Mouse (Mus musculus) cerebellum, adult (tissue): ENCODE results near the gene Il1r2.

ENCODE experiments used
- ATAC-seq: cut with Nextera tagmentation; 2 replicates; pipeline ENCODE4 v1.9.2; 2017; ENCODE audit warnings: mild to moderate bottlenecking, moderate library complexity, mixed read lengths; ENCODE audit not compliant: insufficient number of reproducible peaks, low FRiP score, low TSS enrichment

Gene Il1r2

DNA sequence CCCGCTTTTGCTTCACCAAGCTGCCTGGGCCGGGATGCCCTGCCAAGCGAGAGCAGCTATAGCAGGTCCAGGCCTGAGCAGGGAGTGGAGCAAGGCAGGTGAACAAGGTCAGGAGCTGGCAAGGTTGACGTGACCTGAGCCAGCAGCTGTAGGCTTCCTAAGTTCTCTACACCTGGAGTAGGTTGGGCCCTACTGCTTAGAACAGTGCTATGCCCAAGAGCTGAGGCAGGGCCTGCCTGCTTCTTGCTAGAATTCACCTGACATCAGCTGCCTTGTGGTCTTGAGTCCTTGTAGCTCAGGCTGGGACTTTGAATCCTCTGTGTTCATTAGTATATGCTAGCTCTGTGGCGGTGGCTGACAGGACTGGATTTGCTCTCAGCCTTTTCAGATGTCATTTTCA lies at the start of gene Il1r2:
Gene Il1r2 (plus strand): TSS at position 301 of the 400 bp plus-strand sequence.
- ATAC-seq: no peak

DNA sequence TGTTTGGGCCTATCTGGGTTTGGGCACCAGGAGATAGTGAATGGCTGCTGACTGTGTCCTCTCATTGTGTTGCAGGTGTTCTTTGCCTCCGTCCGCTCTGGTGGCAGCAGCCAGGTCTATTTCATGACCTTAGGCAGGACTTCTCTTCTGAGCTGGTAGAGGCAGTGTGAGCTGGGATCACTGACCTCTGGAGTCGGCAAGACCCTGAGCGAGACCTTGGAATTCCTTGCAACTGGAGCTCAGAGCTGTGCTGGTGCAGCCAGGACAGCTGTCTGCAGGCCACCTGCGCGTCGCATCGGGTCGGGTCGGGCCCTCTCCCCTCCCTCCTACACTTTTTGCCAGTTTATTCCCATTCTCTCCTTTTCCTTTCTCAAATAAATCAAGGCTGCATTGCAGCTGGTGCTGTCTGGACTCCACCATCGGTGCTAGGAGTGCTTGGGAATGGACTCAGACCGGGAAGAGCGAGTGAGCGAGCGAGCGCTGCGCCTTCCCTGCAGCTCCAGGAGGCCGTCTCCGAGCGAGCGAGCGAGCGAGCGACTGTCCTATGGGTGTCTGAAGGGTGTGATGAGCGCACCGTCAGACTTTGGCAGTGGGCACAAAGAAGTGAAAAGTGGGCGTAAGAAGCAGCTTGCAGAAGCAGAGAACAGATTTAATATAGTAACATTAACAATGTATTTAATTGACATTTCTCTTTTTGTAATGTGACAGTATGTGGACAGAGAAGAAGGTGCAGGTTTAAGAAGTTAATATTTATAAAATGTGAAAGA lies 49.1 kb upstream of the Il1r2 start:
- ATAC-seq: no peak

DNA sequence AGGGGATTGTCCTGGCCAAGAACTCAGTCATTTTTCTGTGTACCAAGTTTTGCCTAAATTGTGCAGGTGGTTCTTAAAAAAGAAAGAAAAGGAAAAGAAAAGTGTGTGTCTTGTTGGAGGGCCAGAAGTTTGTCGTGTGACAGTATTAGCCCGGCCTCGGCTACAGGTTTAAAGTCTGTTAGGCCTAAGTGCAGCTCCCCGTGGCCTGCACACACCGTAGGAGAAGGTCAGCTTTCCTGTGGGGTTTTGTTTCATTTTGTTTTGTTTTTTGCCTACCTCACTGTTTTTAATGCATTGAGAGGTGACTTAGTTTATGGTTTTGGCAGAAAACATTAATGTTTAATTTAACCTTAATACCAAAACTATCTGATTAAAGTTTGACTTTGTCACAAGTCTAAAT lies 48.5 kb upstream of the Il1r2 start:
- no peak for ATAC-seq

DNA sequence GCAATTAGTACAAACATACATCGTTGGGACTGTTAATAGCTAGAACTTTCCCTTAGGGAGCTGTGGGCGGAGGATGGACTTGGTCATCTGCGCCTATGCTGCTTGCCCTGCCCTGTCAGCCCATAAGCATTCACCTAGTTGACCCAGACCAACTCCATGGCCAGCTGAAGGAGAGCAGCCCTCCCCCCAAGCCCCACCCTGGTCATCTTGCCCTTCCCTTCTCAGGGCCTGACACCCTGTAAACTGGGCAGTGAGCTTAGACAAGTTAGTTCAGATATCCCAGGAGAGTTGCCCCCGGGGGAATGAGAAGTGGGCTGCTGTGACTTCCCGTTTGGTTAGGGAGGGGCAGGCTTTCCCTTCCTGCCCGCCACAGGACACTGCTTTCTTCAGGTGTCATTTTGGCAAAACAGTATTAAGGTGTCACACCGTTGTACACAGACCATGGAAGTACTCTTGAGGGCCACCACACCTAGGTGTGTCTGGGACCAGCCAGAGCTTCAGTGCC lies 46.7 kb upstream of the Il1r2 start:
- no peak for ATAC-seq

DNA sequence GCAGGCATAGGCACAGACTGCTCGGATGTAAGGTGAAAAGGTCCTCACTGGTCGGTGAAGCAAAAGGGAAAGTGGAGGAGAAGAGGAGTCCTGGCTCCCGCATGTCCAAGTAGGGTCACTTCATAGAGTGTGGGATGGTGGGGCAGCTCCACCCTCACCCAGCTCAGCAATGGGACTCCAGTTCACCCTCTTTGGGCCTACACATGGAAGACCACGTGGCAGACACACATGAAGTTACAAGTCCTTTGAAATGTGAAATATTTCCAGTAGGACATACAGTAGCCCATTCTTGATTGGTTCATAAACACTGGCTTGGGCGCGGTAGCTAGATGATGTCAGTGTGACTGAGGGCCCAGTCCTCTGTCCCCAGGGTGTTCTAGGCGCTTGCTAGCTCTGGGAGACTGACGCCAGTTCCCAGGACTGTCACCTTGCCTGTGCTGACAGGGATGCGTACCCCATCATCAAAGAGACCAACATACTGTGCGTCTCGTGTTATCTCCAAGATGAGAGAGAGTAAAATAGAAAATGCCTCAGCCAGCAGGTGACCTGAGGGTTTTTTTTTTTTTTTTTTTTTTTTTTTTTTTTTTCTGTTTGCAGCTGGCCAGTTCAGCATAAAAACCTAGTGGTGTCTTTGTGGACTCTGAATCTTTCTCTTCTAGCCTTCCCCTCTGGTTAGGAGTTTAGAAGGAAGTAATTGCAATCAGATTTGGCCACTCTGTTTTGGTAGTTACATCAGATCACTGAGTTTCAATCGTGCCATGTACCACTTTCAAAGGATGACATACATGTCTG lies 45.5 kb upstream of the Il1r2 start:
- ATAC-seq: no peak

DNA sequence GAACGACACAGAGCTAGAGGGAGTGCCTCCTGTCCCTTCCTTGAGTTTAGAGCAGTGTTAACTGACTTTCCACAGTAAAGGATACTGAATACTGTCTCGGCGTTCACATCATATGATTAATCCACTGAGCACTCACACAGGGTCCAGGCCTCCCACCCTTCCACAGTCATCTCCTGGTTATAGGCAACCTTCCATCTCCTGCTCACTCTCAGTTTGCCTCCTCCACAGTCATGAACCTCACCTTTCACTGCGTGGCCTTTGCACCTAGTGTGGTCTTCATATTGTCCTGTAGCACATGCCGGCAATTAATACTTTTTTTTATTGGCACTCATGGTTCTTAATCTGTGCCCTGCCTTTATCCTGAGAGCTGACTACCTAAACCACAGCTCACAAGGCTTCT lies 44.3 kb upstream of the Il1r2 start:
- no peak for ATAC-seq

DNA sequence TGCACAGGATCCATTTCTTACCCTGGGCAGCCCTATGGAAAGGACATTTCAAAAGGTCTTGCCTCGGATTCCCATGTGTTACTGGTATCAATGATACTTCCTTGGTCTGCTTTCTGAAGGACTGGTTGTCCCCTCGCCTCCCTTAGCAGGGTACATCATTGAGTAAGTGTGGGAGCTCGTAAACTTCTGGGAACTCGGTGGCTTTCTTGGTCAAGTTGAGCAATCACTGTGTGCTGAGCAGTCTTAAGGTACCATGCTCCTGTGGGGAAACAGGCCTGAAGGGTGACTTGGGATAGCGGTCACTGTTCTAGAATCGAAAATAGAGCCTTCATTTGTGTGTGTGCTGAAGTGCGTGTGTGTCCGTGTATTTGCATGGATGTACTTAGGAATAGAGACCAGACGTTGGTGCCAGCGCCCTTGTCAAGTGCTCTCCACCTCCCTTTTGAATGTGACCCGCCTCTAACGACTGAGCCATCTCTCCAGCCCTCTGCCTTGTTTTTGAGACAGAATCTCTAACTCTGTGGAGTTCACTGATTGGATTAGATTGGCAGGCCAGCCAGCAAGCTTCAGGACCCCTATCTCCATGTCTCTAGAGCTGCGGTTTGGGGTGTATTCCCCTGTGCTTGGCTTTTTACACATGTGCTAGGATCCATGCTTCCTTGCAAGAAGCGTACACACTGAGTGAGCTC lies 43.4 kb upstream of the Il1r2 start:
- ATAC-seq: no peak

DNA sequence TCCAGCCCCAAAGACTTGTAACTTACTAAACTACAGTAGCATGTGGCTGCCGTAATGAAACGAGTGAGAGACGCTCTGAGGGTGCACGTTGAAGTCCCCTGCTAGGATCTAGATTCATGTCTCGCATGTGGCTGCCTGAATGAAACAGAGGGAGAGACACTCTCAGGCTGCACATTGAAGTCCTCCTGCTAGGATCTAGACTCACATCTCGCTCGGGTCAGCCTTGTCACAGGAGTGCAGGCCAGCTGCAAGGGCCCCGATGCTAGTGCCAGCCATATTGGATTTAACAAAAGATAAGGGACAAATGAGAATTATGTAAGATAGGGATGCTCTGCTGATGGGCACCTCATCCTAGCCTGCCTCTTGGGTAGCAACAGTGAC lies 42.9 kb upstream of the Il1r2 start:
- ATAC-seq: no peak

DNA sequence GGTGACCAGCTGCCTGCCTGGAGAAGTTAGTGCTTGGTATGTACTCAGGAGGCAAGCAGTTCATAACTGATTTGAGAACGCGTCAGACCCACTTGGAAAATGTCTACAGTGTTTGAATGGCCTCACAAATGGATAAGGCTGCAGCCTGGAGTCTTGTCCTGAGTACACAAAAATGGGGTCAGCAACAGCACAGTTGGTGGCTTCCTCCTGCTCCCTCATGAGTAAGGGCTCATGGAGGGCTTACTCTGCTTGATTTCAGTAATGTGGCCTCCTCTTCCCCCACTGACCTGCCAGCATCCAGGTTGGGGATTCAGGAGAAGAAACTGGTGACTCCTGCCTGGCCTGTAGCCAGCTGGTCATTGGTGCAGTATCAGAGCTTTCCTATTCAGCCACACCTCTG lies 42.3 kb upstream of the Il1r2 start:
- ATAC-seq: no peak

DNA sequence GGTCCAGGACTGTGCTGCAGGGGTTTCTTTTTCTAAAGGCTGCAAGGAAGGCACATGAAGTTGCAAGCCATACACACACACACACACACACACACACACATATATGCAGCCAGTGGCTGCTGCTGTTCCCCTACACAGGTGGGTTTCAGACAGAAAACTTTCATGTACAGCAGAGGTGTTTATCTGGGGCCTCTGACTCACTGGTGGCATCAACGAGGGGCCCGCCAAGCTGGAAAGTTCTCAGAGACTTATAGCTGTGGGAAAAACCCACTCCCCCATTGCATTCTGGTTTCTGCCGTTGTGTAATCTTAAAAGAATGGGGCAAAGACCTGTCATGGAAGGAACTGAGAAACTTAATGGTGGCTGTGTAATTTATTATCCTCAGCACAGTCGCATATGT lies 40.6 kb upstream of the Il1r2 start:
- ATAC-seq: no peak

DNA sequence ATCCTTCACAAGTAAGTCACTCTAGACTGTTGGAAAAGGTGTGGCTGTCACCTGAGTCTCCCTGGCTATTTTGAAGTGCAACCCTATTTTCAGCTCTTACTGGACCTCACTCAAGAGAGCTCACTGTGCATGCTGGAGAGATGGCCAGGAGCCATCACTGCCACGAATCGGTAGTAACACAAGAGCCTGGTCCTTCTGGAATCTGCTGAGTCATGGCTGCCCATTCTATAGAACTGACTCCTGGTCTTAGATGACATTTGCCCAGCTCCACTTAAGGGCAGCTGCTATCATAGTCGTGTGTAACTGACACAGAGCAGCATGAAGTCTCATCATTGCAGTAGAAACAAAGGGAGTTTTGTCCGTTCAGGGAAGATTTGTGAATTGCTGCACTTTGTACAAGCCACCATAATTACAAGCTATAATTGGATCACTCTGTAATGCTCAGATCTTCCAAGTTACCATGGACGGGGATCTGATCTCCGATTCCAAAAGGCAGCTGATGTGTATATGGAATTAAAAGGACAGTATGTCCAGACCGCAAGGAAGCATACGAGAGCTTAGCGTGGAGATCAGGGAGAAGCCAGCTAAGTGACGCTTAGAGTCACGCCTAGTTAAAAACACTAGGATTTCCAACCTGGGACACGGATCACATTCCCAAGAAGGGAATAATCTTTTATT lies 40.0 kb upstream of the Il1r2 start:
- ATAC-seq: no peak

DNA sequence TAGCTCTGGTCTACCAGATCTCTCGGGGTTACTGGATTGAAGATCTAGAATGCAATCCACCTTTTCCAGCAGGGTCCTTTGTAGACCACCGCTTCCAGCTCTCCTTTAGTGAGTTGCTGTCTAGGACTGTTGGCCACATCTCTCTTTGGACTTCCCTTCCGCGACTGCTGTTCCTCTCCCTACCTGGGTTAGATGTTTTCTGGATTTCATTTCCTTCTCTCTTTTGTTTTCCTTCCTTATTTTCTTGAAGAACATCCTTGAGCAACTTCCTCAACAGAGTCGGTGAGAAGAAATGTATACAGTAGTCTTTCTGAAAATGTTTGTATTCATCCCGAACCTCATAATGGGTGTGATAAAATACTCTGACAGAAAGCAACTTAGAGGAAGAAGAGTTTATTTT lies 36.0 kb upstream of the Il1r2 start:
- ATAC-seq: no peak

DNA sequence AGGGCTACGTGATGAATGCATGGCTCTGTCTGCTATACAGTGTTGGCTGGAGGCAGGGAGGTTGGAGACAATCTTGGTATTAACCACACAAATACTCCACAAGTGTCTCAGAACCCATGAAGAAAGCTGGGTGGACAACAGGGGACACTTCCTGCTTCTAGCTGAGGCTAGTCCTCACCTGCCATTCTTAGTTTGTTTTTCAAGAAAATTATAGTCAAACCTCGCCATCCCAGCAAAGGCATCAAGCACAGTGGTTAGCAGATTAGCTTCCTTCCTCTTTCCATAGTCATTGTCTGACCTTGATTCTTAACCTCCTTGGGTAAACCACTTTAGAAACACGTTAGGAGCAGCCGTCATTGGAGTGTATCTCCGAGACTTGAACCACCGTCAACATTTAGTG lies 28.2 kb upstream of the Il1r2 start:
- no peak for ATAC-seq

DNA sequence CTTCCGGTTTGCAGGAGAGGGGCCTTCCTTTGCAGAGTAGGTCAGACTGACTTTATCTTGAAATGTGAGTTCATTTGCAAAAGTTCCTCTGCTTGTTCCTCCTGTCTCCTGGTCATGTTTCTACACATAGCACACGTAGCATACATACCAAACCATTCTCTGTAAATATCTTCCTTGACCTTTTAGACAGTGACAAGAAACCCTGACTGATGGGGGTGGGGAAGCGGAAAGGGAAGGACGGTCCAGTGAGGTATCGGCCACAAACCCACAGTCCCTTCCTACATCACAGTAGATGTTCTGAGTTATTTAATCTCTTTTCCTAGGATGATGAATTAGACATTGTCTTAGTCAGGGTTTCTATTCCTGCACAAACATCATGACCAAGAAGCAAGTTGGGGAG lies 27.3 kb upstream of the Il1r2 start:
- ATAC-seq: no peak

DNA sequence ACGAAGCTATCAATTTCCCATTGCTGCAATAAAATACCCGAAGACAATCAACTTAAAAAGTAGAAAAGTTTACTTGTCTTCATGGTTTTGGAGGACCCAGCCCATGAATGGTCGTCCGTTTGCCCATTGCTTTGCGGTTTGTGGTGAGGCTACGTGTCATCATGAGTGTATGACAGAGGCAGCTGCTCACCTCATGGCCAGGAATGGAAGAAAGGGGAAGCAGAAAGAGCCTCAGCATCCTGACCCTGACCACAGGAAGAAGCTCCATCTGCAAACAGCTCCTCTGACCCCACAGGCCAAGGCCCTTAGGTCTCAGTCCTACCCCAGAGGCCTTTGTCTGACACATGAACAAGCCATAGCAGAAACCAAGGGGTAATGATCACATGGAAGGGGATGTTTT lies 22.7 kb upstream of the Il1r2 start:
- ATAC-seq: no peak

DNA sequence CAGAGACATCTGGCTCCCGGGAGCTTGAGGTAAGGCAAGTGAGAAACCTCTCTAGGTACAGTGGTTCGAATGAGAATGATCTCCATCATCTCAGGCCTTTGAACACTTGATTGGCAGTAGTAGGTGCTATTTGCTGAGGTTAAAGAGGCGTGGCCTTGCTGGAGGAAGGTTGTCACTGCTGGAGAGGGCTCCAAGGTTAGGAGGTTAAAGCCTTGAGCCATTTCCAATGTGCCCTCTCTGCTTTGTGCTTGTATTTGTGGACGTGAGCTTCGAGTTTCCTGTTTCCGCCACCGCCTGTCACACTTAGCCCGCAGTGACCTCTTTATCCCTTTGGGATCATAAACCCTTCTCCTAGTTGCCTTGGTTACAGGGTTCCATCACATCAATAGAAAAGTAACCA lies 21.7 kb upstream of the Il1r2 start:
- no peak for ATAC-seq

DNA sequence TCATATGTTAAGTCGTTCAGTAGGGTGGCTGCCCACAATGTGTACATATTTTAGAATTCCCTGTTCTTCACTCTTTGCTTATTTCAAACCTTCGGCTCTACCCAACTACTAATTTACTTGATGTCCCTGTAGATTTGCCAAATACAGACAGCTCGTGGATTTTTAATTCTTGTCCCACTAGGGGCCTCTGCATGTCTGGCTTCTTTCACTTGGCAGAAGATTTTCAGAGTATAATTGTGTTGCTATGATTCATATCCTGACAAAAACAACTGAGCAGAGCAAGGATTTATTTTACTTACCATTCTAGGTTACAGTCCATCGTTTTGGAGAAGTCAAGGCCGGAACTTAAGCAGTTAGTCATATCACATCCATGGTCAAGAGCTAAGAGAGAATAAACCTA lies 20.8 kb upstream of the Il1r2 start:
- no peak for ATAC-seq

DNA sequence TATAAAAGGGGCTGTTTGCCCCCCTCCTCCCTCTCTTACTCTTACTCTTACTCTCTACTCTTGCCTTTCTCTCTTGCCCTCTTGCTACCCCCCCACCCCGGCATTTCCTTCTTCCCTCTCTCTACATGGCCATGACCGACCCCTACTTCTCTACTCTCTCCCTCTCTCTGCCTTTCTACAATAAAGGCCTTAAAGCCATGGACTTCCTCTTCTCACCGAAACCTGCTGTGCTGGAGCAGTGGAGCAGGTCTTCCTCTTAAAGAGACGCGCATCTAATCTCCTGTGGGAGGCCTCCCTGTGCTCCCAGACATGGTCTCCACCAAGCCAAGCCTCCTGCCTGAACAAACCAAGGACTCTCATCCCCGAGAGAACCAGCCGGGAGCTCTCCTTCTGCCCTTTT lies 18.8 kb upstream of the Il1r2 start:
- ATAC-seq: no peak

DNA sequence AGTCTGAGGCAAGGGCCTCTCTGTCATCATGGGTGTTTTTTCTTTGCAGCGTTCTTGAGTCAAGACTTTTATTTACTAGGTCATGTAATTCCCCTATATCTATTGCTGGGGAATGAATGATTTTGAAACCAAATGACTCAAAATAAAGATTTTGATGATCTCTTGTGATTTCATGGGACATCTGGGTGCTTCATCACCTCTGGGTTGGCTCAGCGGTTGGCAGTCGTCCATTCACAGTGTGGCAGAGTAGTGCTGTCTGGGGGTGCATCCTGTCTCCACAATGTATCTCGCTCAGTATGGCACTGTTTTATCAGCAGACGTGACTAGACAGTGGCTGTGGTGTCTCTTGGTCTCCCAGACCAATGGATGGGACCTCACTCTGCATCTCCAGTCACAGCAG lies 17.9 kb upstream of the Il1r2 start:
- no peak for ATAC-seq

DNA sequence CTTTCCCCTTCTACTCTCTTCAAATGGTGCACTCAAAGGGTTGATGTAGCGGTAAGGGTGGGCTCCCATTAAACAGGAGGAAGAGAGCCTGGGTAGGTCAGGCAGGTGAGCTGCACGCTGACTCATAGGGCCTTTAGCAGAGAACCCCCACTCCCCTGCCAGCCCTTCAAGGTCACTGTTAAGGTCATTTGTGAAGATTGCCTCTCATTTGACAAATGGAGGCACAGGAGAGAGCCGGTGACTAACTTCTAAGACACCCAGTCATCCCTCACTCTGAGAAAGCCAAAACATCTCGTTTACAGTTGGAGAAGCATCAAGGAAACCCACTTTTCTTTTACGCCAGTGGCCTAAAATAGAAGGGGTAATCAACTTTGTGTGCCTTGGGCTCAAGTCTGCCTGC lies 16.5 kb upstream of the Il1r2 start:
- ATAC-seq: no peak

DNA sequence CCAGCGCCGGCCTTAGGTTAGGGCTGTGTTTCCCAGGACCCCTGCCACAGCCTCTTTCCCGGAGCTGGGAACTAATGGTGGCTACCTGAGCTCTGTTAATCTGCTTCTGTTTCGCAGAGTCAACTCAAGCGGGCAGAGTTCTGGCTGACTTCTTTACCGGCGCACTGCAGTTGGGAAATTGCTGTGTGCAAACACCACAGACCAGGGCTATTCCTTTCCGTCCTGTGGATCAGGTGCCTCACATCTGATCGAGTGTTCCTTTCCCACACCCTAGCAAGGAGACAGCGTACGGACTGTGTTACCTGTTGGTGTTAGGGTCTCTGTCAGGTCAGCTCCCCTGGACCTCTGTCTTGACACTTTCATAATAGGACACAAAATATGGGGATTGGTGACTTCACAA lies 15.9 kb upstream of the Il1r2 start:
- ATAC-seq: no peak
